Mouse (Mus musculus) megakaryocyte-erythroid progenitor cell, adult 5 weeks (primary cell): ENCODE data around the gene Tcn2. TPM values are rescaled to one million over a fixed set of nuclear protein-coding genes. Genes with fewer than 3 reads are reported as not detected.

ENCODE experiments used
- polyA plus RNA-seq: library from polyadenylated mRNA; stranded (reverse); fragments of >175 nt; gene quantifications from 2 replicates; pipeline ENCODE4 v1.2.3, GENCODE M21; 2012

Tcn2 gene
- 16.1 and 23.8 TPM in 2 replicates for polyA plus RNA-seq

DNA sequence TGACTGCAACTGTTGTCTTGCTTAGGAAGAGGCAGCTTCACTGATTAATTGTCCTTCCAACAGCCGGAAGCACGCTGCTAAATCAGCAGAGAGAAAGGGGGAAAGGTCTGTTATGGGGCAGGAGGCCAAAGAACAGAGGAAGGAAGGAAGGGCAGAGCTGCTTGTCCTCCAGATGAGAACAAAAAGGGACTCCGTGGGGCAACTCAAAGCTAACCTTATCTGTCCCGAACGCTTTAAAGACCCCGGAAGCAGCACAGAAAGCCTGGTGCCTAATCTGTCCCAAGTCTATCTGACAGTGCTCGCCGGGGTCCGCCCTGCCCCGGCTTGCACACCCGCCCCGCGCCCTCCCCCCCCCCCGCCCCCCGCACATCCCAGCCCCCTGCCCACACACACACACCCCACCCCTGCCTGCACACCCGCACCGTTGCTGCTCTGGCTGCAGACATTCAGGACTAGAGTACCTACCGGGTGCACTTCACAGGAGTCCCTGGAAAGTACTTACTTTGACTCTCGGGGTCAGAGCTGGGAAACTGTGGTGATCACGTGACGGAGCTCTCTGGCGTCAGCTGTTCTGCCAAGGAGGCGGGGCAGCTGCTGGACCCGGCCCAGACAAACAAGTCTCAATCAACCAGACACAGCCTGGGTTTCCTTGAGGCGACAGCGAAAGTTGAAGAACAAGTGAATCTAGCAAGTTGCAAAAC lies at the start of gene Tcn2:
Gene Tcn2 (minus strand): TSS at position 649 of the 701 bp plus-strand sequence.

DNA sequence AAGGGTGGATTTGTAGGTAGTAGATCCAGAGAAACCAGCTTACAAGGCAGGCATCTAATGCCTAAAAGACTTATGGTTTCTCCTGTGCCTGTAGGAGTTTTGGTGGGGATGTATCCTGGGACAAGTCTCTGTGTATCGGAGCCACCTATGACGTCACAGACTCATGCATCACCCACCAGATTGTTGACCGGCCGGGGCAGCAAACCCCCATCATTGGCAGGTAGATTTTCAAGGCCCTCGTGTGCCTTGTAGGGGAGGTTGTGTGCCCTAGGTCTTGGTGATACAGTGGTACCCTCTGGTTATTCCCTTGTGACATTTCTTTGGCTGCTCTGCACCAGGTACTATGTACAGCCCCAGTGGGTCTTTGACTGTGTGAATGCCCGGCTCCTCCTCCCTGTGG lies 44.7 kb upstream of the Tcn2 start, which contains the start of gene 4930556J24Rik:
Gene 4930556J24Rik (minus strand): TSS at position 101 of the 400 bp plus-strand sequence.

DNA sequence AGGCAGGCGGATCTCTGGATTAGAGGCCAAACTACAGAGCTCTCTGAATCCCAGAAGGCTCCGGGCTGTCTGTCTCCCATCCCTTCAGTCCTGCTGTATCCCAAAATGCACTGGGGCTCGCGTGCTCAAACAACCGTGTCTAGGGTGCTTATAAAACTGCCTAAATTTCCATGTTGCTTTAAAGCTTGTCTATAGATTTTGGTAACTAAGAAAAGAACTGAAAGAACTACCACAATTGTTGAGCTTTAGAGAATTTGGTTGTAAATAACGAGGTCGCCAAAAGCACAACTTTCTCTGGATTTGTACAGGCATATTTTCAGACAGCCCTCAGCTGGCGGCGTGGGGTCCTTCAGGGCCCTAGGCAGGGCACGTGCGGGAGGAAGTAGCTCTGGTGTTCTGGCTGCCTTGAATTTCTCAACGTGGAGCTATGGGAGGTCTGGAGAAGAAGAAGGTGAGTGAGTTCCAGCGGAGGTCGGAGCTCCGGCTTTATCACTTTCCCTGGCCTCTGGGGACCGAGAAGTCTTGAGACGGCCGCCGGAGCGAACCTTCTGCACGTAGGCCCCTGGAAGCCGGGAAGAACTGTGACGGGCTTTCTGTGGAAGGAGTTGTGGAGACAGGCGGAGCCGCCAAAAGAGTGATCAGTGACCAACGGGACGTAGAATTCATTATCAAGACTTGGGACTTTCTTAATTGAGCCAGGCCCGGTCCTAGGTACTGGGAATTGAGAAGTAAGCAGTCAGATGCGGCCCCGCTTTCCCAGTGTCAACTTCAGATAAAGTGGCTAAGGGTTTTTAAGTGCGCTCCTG lies 31.9 kb upstream of the Tcn2 start, which contains the start of gene Pes1:
Gene Pes1 (plus strand): TSS at position 366 of the 806 bp plus-strand sequence.

DNA sequence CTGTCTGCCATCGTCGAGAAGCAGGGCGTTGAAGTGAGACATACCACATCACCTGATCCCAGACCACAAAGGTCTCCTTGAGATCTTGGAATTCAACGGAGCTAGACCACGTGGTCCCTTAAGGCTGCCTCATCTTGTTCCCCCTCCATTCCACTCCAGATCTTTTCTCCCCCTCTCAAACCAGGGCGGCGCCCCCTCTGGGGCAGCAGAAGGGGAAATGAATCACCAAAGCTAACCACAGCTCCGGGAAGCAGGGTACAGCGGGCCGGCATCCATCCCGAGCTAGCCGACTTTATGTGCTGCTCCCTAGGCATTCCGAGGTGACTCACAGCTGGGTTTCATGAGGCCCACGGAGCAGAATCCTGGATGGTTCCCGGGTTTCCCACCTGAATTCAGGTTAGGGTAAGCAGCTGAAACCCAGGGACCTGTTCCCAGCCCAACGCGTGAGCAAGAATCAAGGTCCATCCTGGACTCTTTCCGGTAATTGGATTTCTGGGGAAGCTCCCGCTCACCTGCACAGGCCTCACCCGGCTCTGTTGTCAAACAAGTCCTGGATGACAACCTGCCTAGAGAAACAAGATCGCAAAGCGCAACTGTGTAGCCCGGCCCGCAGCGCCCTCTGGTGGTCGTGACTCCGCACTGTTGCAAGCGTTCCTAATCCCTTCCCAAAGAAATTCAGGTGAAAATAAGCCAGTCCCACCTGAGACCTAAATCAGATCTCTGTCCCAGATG lies 17.7 kb downstream of the Tcn2 start, which contains the start of gene Slc35e4:
Gene Slc35e4 (minus strand): TSS at position 556 of the 732 bp plus-strand sequence.

DNA sequence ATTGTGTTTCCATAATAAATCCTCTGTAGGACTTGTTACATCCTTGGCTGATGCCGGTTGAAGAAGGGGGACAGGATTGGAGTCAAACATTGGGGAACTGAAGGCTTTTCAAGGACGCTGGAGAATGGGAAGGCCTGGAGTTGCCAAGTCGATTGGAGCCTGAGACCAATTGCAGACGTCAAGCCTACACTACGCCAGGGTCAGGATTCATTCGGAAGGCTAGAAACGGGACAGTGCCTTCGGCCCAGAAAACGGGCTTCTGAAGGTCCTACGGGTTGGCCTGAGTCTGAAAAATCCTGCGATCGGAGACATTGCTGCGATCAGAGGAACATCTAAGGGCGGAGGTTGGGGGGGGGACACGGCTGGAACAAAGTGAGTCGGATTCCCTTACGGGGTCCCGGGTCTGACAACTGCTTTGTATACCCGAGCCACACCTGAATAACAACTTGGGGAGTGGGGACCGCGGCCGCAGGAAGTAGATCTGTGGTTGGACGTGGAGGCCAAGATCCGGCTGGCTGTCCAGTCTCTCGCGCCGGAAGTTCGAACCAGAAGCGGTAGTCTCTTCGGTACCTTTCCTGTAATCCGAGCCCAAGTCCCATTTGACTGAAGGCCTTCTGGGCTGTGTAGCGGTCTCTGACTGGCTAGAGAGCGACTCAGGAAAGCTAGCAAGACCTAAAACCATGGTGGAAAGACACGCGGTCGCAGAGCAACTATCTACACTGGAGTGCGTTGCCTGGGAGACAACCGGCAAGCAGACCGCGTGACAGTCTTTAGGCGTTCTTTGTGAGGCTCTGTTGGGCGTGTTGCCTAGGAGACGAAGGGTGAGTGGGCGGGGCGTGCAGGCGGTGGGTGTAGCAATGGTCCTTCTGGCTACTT lies 37.3 kb downstream of the Tcn2 start, which contains the start of the genes 4921536K21Rik and Dusp18:
Gene 4921536K21Rik (minus strand): TSS at position 693 of the 876 bp plus-strand sequence.
Gene Dusp18 (plus strand): TSS at position 835 of the 876 bp plus-strand sequence.

Other genes starting within 250 kb of the Tcn2 start
- 0.02 and 0.09 TPM in 2 replicates for gene Osbp2, start 68.3 kb downstream of the Tcn2 start, polyA plus RNA-seq
- not detected in 2 replicates for gene 4921536K21Rik, start 37.1 kb downstream of the Tcn2 start, polyA plus RNA-seq
- 0.19 and 0.40 TPM in 2 replicates for gene Dusp18, start 36.9 kb downstream of the Tcn2 start, polyA plus RNA-seq
- gene Slc35e4, start 17.5 kb downstream of the Tcn2 start, polyA plus RNA-seq = 21.2 and 22.1 TPM in 2 replicates
- 59.0 and 68.9 TPM in 2 replicates for gene Pes1, start 31.8 kb upstream of the Tcn2 start, polyA plus RNA-seq
- not detected in 2 replicates for gene 4930556J24Rik, start 44.6 kb upstream of the Tcn2 start, polyA plus RNA-seq
- 0.97 and 1.1 TPM in 2 replicates for gene Gal3st1, start 51.5 kb upstream of the Tcn2 start, polyA plus RNA-seq
- not detected in 2 replicates for gene Sec14l4, start 99.3 kb upstream of the Tcn2 start, polyA plus RNA-seq
- gene Sec14l3, start 132.7 kb upstream of the Tcn2 start, polyA plus RNA-seq = not detected in 2 replicates
- gene Mtfp1, start 163.3 kb upstream of the Tcn2 start, polyA plus RNA-seq = 13.1 and 14.4 TPM in 2 replicates
- 6.2 and 6.5 TPM in 2 replicates for gene Sec14l2, start 191.3 kb upstream of the Tcn2 start, polyA plus RNA-seq
- 14.4 and 20.7 TPM in 2 replicates for gene Rnf215, start 203.0 kb upstream of the Tcn2 start, polyA plus RNA-seq
- gene Ccdc157, start 228.1 kb upstream of the Tcn2 start, polyA plus RNA-seq = 0.81 and 1.6 TPM in 2 replicates
- 125 and 133 TPM in 2 replicates for gene Sf3a1, start 228.2 kb upstream of the Tcn2 start, polyA plus RNA-seq